Mouse (Mus musculus) G1E (cell line): ENCODE results near the gene Pccb. TPM values are rescaled to one million over a fixed set of nuclear protein-coding genes. Genes with fewer than 3 reads are reported as not detected.

Experiments used
- ATAC-seq: 2 replicates; pipeline ENCODE4 v1.8.0; 2016; ENCODE audit warnings: mild to moderate bottlenecking; ENCODE audit not compliant: insufficient number of reproducible peaks, poor library complexity, low FRiP score, severe bottlenecking; ENCODE audit errors: extremely low read depth
- DNase-seq: peaks from one replicate; pipeline ENCODE4 v3.0.0; 2012; ENCODE audit warnings: low spot score
- H3K27me3 ChIP-seq: 2 replicates; pipeline ENCODE4 v1.6.1; 2012; ENCODE audit warnings: mild to moderate bottlenecking, low read length, inconsistent platforms; ENCODE audit not compliant: insufficient read depth
- H3K36me3 ChIP-seq: replicated peaks from 2 replicates; pipeline ENCODE3; 2012; ENCODE audit warnings: mild to moderate bottlenecking, inconsistent platforms
- H3K4me1 ChIP-seq: 2 replicates; pipeline ENCODE4 v1.6.1; 2012; ENCODE audit warnings: low read depth, low read length, inconsistent platforms, mixed read lengths; ENCODE audit not compliant: insufficient read depth
- H3K4me3 ChIP-seq: 2 replicates; pipeline ENCODE4 v1.5.1; 2012; ENCODE audit warnings: low read depth, mild to moderate bottlenecking, inconsistent platforms, low read length, moderate library complexity, mixed read lengths
- H3K9me3 ChIP-seq: replicated peaks from 2 replicates; pipeline ENCODE4 v1.6.1; 2012; ENCODE audit warnings: inconsistent platforms
- CTCF ChIP-seq: IDR thresholded peaks from 2 replicates; pipeline ENCODE4 v1.5.1; 2012; ENCODE audit warnings: low read depth, low read length, inconsistent platforms, mixed read lengths
- GATA1 ChIP-seq: IDR thresholded peaks from 2 replicates; pipeline ENCODE4 v1.6.1; 2012; ENCODE audit warnings: borderline replicate concordance, low read length, inconsistent platforms, mixed read lengths
- GATA2 ChIP-seq: IDR thresholded peaks from 2 replicates; pipeline ENCODE4 v1.6.1; 2012; ENCODE audit warnings: low read depth, low read length, inconsistent platforms, borderline replicate concordance
- POLR2AphosphoS5 ChIP-seq: IDR thresholded peaks from 2 replicates; pipeline ENCODE4 v1.6.1; 2012; ENCODE audit warnings: low read depth, low read length, inconsistent platforms; ENCODE audit not compliant: insufficient replicate concordance
- TAL1 ChIP-seq: conservative IDR thresholded peaks from 2 replicates; pipeline ENCODE4 v1.6.1; 2012; ENCODE audit warnings: low read depth, low read length, inconsistent platforms, mixed read lengths
- polyA plus RNA-seq: library from polyadenylated mRNA; stranded (reverse); fragments of >175 nt; gene quantifications from 2 replicates; pipeline ENCODE4 v1.2.3, GENCODE M21; 2012
- total RNA-seq, 2 experiments: library from RNA; stranded (forward) in 1 of 2; stranded (reverse) in 1 of 2; fragments of 200-1000 nt in 1 of 2; fragments of >200 nt in 1 of 2; fragmentation: Nextera tagmentation in 1 of 2; gene quantifications; 2 replicates each; pipeline ENCODE4 v1.2.3; 2014 to 2017

The Pccb gene
- total RNA-seq (2014; fragmentation: Nextera tagmentation): 11.2 and 15.5 TPM in 2 replicates
- total RNA-seq (2017): 14.0 and 15.2 TPM in 2 replicates
- polyA plus RNA-seq: 51.1 and 55.5 TPM in 2 replicates

- Histone ChIP-seq H3K27me3 (no peaks in the 10 kb centered on the region), H3K4me3 (peak within 1 kb of the TSS; percentile 80), H3K9me3 (no peaks in the 10 kb centered on the region), H3K36me3 (peaks cover 9% of the 10 kb centered on the region), H3K4me1 (peaks cover 35% of the 10 kb centered on the region)
- TF ChIP-seq TAL1 (no peak), GATA1 (no peak), CTCF (no peak)
- ATAC-seq (peak; percentile 93), DNase-seq (peak; percentile 90)
Observed at GRCm38 (mm10) chr9:101034448-101035098, at the start of gene Pccb. Pccb (minus strand) TSS chr9:101034898.

- H3K9me3 ChIP-seq: no peaks in the 10 kb centered on the region
- ATAC-seq (no peak), DNase-seq (no peak)
- H3K36me3 ChIP-seq: peaks cover 33% of the 10 kb centered on the region
- TF ChIP-seq POLR2AphosphoS5 (no peak), TAL1 (no peak), GATA2 (no peak), CTCF (no peak), GATA1 (no peak)
- H3K4me1 ChIP-seq: peaks cover 23% of the 10 kb centered on the region
- no peak overlapping the region for H3K4me3 ChIP-seq
- no peaks in the 10 kb centered on the region for H3K27me3 ChIP-seq
Observed at GRCm38 (mm10) chr9:101083728-101084127, 49.0 kb upstream of the Pccb start.

- Histone ChIP-seq H3K27me3 (no peaks in the 10 kb centered on the region), H3K4me1 (peaks cover 32% of the 10 kb centered on the region), H3K4me3 (peak overlapping the region; percentile 23; the same call in 1 of the 2 replicates), H3K36me3 (peaks cover 57% of the 10 kb centered on the region), H3K9me3 (no peaks in the 10 kb centered on the region)
- TF ChIP-seq TAL1: no peak
- TF ChIP-seq GATA1: no peak
- TF ChIP-seq GATA2: no peak
- no peak for TF ChIP-seq POLR2AphosphoS5
- TF ChIP-seq CTCF: no peak
- ATAC-seq: no peak
- DNase-seq: no peak
Observed at GRCm38 (mm10) chr9:101080046-101080685, 45.5 kb upstream of the Pccb start.

- H3K27me3 ChIP-seq: no peaks in the 10 kb centered on the region
- H3K4me1 ChIP-seq: peaks cover 31% of the 10 kb centered on the region
- no peaks in the 10 kb centered on the region for H3K9me3 ChIP-seq
- peak overlapping the region; percentile 65; the same call in 1 of the 2 replicates for H3K4me3 ChIP-seq
- DNase-seq (no peak), ATAC-seq (no peak)
- peaks cover 52% of the 10 kb centered on the region for H3K36me3 ChIP-seq
- TF ChIP-seq POLR2AphosphoS5 (no peak), CTCF (no peak), TAL1 (no peak)
Observed at GRCm38 (mm10) chr9:101078579-101078978, 43.9 kb upstream of the Pccb start.

- H3K27me3 ChIP-seq: no peaks in the 10 kb centered on the region
- TF ChIP-seq CTCF (no peak), GATA2 (no peak), GATA1 (no peak), POLR2AphosphoS5 (no peak), TAL1 (no peak)
- peak overlapping the region; percentile 95; the same call in 1 of the 2 replicates for H3K4me3 ChIP-seq
- H3K9me3 ChIP-seq: no peaks in the 10 kb centered on the region
- H3K4me1 ChIP-seq: peaks cover 38% of the 10 kb centered on the region
- DNase-seq: no peak
- ATAC-seq: no peak
- peaks cover 48% of the 10 kb centered on the region for H3K36me3 ChIP-seq
Observed at GRCm38 (mm10) chr9:101077486-101077885, 42.8 kb upstream of the Pccb start.

- no peak for TF ChIP-seq CTCF
- no peak for TF ChIP-seq POLR2AphosphoS5
- TF ChIP-seq GATA1: no peak
- TF ChIP-seq GATA2: no peak
- no peak for DNase-seq
- H3K9me3 ChIP-seq: no peaks in the 10 kb centered on the region
Observed at GRCm38 (mm10) chr9:101076095-101076875, 41.6 kb upstream of the Pccb start.

More at GRCm38 (mm10) chr9:101076095-101076875, 41.6 kb upstream of the Pccb start:
- Histone ChIP-seq H3K36me3 (peaks cover 43% of the 10 kb centered on the region), H3K4me3 (peak overlapping the region; percentile 95), H3K4me1 (peaks cover 34% of the 10 kb centered on the region), H3K27me3 (no peaks in the 10 kb centered on the region)
- ATAC-seq: no peak
